Mouse (Mus musculus) heart, adult 2 months (tissue): Measurements from ENCODE around the gene Abca13. TPM values are rescaled to one million over a fixed set of nuclear protein-coding genes. Genes with fewer than 3 reads are reported as not detected.

Source experiments
- DNase-seq, 2 experiments: peaks; one replicate each; pipeline ENCODE4 v3.0.0; 2021
- H3K27ac ChIP-seq: fragments of 200-600 bp; 2 replicates; pipeline ENCODE4 v1.8.1; 2022
- H3K27me3 ChIP-seq: fragments of 200-500 bp; 2 replicates; pipeline ENCODE4 v1.6.1; 2012; ENCODE audit warnings: mild to moderate bottlenecking, low read length, inconsistent platforms, mixed read lengths; ENCODE audit not compliant: control insufficient read depth, insufficient read depth
- H3K36me3 ChIP-seq: fragments of 200-500 bp; 2 replicates; pipeline ENCODE4 v1.6.1; 2012; ENCODE audit warnings: low read length, inconsistent platforms; ENCODE audit not compliant: control insufficient read depth, insufficient read depth
- H3K4me1 ChIP-seq: fragments of 200-500 bp; 2 replicates; pipeline ENCODE4 v1.6.1; 2011; ENCODE audit warnings: low read length; ENCODE audit not compliant: control insufficient read depth, insufficient read depth
- H3K4me3 ChIP-seq: fragments of 200-600 bp; 2 replicates; pipeline ENCODE4 v1.8.1; 2022
- H3K79me2 ChIP-seq: fragments of 200-500 bp; replicated peaks from 2 replicates; pipeline ENCODE4 v1.6.1; 2012; ENCODE audit warnings: mild to moderate bottlenecking, inconsistent platforms, low read length, moderate library complexity, mixed read lengths; ENCODE audit not compliant: control insufficient read depth, insufficient read depth
- H3K9ac ChIP-seq: fragments of 200-500 bp; 2 replicates; pipeline ENCODE4 v1.6.1; 2012; ENCODE audit warnings: low read depth, mild to moderate bottlenecking, control low read depth, inconsistent platforms, low read length, mixed read lengths
- CTCF ChIP-seq: fragments of 200-600 bp; IDR thresholded peaks from 2 replicates; pipeline ENCODE4 v1.8.1; 2022; ENCODE audit warnings: antibody characterized with exemption, mild to moderate bottlenecking, moderate library complexity
- EP300 ChIP-seq: fragments of 200-500 bp; IDR thresholded peaks from 2 replicates; pipeline ENCODE4 v1.6.1; 2011; ENCODE audit warnings: low read depth, low read length, control low read depth; ENCODE audit not compliant: insufficient read depth
- POLR2A ChIP-seq: fragments of 200-500 bp; IDR thresholded peaks from 2 replicates; pipeline ENCODE4 v1.6.1; 2011; ENCODE audit warnings: mild to moderate bottlenecking, low read depth, low read length, control low read depth; ENCODE audit not compliant: insufficient read depth
- WGBS: fragments of 180-500 bp; shearing (Covaris S2); methylation state at CpG from one replicate; pipeline ENCODE4 v1.1.7; 2018; 5-methylcytosine and 5-hydroxymethylcytosine counted together
- intact Hi-C: fragments of 180-260 bp; cut with DNase I; formaldehyde crosslinking; loops from one replicate; pipeline ENCODE4 v1.15.1; 2025
- polyA plus RNA-seq: library from polyadenylated mRNA; depleted of rRNA; stranded (reverse); fragments of >200 nt; gene quantifications from 2 replicates; pipeline ENCODE4 v1.2.3, GENCODE M21; 2012
- total RNA-seq, 2 experiments: library from RNA; stranded (reverse); gene quantifications; 2 replicates each; pipeline ENCODE4 v1.2.3; 2021

Gene Abca13
- total and polyA plus RNA-seq, 3 experiments: 0.02 TPM; not detected in 2

GRCm38 (mm10) chr11:9597299-9597698, 405.6 kb downstream of the Abca13 start:
- H3K36me3 ChIP-seq: no peaks in the 10 kb centered on the region
- no peak overlapping the region for H3K4me3 ChIP-seq
- H3K4me1 ChIP-seq: no peaks in the 10 kb centered on the region
- H3K79me2 ChIP-seq: no peaks in the 10 kb centered on the region
- no peaks in the 10 kb centered on the region for H3K27me3 ChIP-seq
- intact Hi-C loops: no loop called here
- 49% methylated on average over 2 of the region's 2 CpGs for WGBS
- no peak overlapping the region for H3K9ac ChIP-seq
- TF ChIP-seq EP300 (no peak), POLR2A (no peak), CTCF (no peak)
- no peak for DNase-seq
- no peak overlapping the region for H3K27ac ChIP-seq

GRCm38 (mm10) chr11:9601096-9601495, 409.4 kb downstream of the Abca13 start:
- no peak overlapping the region for H3K9ac ChIP-seq
- no peak overlapping the region for H3K4me3 ChIP-seq
- DNase-seq: no peak
- no peaks in the 10 kb centered on the region for H3K36me3 ChIP-seq
- intact Hi-C loops: no loop called here
- H3K27me3 ChIP-seq: no peaks in the 10 kb centered on the region
- no peaks in the 10 kb centered on the region for H3K79me2 ChIP-seq
- WGBS: 86% methylated on average over 3 of the region's 3 CpGs
- TF ChIP-seq EP300 (no peak), POLR2A (no peak), CTCF (no peak)
- H3K4me1 ChIP-seq: no peaks in the 10 kb centered on the region
- H3K27ac ChIP-seq: no peak overlapping the region

- Histone ChIP-seq H3K4me1 (no peaks in the 10 kb centered on the region), H3K36me3 (no peaks in the 10 kb centered on the region), H3K79me2 (no peaks in the 10 kb centered on the region), H3K27ac (no peak overlapping the region), H3K4me3 (no peak overlapping the region), H3K27me3 (no peaks in the 10 kb centered on the region), H3K9ac (no peak overlapping the region)
- intact Hi-C loops: no loop called here
- WGBS: 62% methylated on average over 4 of the region's 4 CpGs
- no peak for TF ChIP-seq POLR2A
- no peak for TF ChIP-seq CTCF
- TF ChIP-seq EP300: no peak
- no peak for DNase-seq
Measured at GRCm38 (mm10) chr11:9602137-9602536, 410.4 kb downstream of the Abca13 start.

GRCm38 (mm10) chr11:9608249-9608648, 416.5 kb downstream of the Abca13 start:
- TF ChIP-seq CTCF: no peak
- TF ChIP-seq EP300: no peak
- TF ChIP-seq POLR2A: no peak
- H3K4me3 ChIP-seq: no peak overlapping the region
- H3K79me2 ChIP-seq: no peaks in the 10 kb centered on the region
- no peaks in the 10 kb centered on the region for H3K36me3 ChIP-seq
- no peak overlapping the region for H3K27ac ChIP-seq
- intact Hi-C loops: no loop called here
- DNase-seq: no peak
- H3K9ac ChIP-seq: no peak overlapping the region
- H3K27me3 ChIP-seq: no peaks in the 10 kb centered on the region
- H3K4me1 ChIP-seq: no peaks in the 10 kb centered on the region

GRCm38 (mm10) chr11:9609075-9609474, 417.3 kb downstream of the Abca13 start:
- no peak for TF ChIP-seq CTCF
- TF ChIP-seq EP300: no peak
- TF ChIP-seq POLR2A: no peak
- no peak overlapping the region for H3K9ac ChIP-seq
- H3K79me2 ChIP-seq: no peaks in the 10 kb centered on the region
- no peak overlapping the region for H3K27ac ChIP-seq
- intact Hi-C loops: no loop called here
- no peaks in the 10 kb centered on the region for H3K27me3 ChIP-seq
- DNase-seq: no peak
- H3K4me1 ChIP-seq: no peaks in the 10 kb centered on the region
- no peak overlapping the region for H3K4me3 ChIP-seq
- 36% methylated on average over 3 of the region's 3 CpGs for WGBS
- H3K36me3 ChIP-seq: no peaks in the 10 kb centered on the region

- H3K79me2 ChIP-seq: no peaks in the 10 kb centered on the region
- TF ChIP-seq POLR2A: no peak
- TF ChIP-seq EP300: no peak
- TF ChIP-seq CTCF: no peak
- H3K36me3 ChIP-seq: no peaks in the 10 kb centered on the region
- no peak overlapping the region for H3K4me3 ChIP-seq
- no peaks in the 10 kb centered on the region for H3K27me3 ChIP-seq
- WGBS: 76% methylated on average over 2 of the region's 2 CpGs
- H3K9ac ChIP-seq: no peak overlapping the region
- no peak overlapping the region for H3K27ac ChIP-seq
- no peaks in the 10 kb centered on the region for H3K4me1 ChIP-seq
- no peak for DNase-seq
- intact Hi-C loops: no loop called here
Measured at GRCm38 (mm10) chr11:9616133-9616532, 424.4 kb downstream of the Abca13 start.

- H3K27me3 ChIP-seq: no peaks in the 10 kb centered on the region
- H3K9ac ChIP-seq: no peak overlapping the region
- no peak overlapping the region for H3K4me3 ChIP-seq
- H3K79me2 ChIP-seq: no peaks in the 10 kb centered on the region
- DNase-seq: no peak
- 83% methylated on average over 1 of the region's 1 CpGs for WGBS
- no peaks in the 10 kb centered on the region for H3K4me1 ChIP-seq
- intact Hi-C loops: no loop called here
- no peak for TF ChIP-seq CTCF
- no peak overlapping the region for H3K27ac ChIP-seq
- H3K36me3 ChIP-seq: no peaks in the 10 kb centered on the region
Measured at GRCm38 (mm10) chr11:9616665-9617064, 424.9 kb downstream of the Abca13 start.
